Mouse (Mus musculus) kidney, embryonic 14.5 days (tissue): ENCODE results near the gene Id2. TPM values are rescaled to one million over a fixed set of nuclear protein-coding genes. Genes with fewer than 3 reads are reported as not detected.
A peak's percentile ranks its signal among the peaks of the same experiment; 100 is the strongest.

Experiments used
- ATAC-seq: fragments of 200-750 bp; cut with Nextera tagmentation; 2 replicates; pipeline ENCODE4 v1.8.0; 2017; ENCODE audit warnings: moderate number of reproducible peaks, mild to moderate bottlenecking, moderate TSS enrichment, moderate library complexity; ENCODE audit not compliant: low FRiP score, low TSS enrichment
- H3K27ac ChIP-seq: fragments of 300-500 bp; sonication (generic); 2 replicates; pipeline ENCODE4 v1.5.1; 2014; ENCODE audit warnings: low read depth, mild to moderate bottlenecking, low read length, moderate library complexity, mixed read lengths
- H3K27me3 ChIP-seq: fragments of 300-500 bp; sonication (generic); 2 replicates; pipeline ENCODE4 v1.6.1; 2014; ENCODE audit warnings: mild to moderate bottlenecking, low read length; ENCODE audit not compliant: control insufficient read depth, insufficient read depth
- H3K36me3 ChIP-seq: fragments of 300-500 bp; sonication (generic); 2 replicates; pipeline ENCODE4 v1.6.1; 2014; ENCODE audit warnings: low read length, mixed read lengths; ENCODE audit not compliant: control insufficient read depth, insufficient read depth
- H3K4me1 ChIP-seq: fragments of 300-500 bp; sonication (generic); 2 replicates; pipeline ENCODE4 v1.6.1; 2014; ENCODE audit warnings: low read length, mixed read lengths; ENCODE audit not compliant: control insufficient read depth, insufficient read depth
- H3K4me2 ChIP-seq: fragments of 300-500 bp; sonication (generic); replicated peaks from 2 replicates; pipeline ENCODE4 v1.6.1; 2014; ENCODE audit warnings: low read depth, mild to moderate bottlenecking, low read length
- H3K4me3 ChIP-seq: fragments of 300-500 bp; sonication (generic); 2 replicates; pipeline ENCODE4 v1.5.1; 2014; ENCODE audit warnings: mild to moderate bottlenecking, low read length
- H3K9ac ChIP-seq: fragments of 300-500 bp; sonication (generic); 2 replicates; pipeline ENCODE4 v1.6.1; 2014; ENCODE audit warnings: low read depth, mild to moderate bottlenecking, low read length, moderate library complexity
- H3K9me3 ChIP-seq: fragments of 300-500 bp; sonication (generic); 2 replicates; pipeline ENCODE4 v1.6.1; 2016; ENCODE audit warnings: low read length; ENCODE audit not compliant: control insufficient read depth
- WGBS: fragments of 180-500 bp; shearing (Covaris S2); extraction: QIAGEN DNeasy Blood & Tissue Kit; methylation state at CpG from one replicate; pipeline ENCODE4 v1.1.7; 2014; 5-methylcytosine and 5-hydroxymethylcytosine counted together
- polyA plus RNA-seq: library from polyadenylated mRNA; unstranded; fragments of >200 nt; fragmentation: Nextera tagmentation; extraction: Ambion mirVana; gene quantifications from 2 replicates; pipeline ENCODE4 v1.2.1, GENCODE M21; 2014

Id2 gene
- polyA plus RNA-seq, 1 experiment from 2014 or later: 577 TPM

- no peaks in the 10 kb centered on the region for H3K27me3 ChIP-seq
- no peak overlapping the region for H3K4me2 ChIP-seq
- H3K27ac ChIP-seq: peak overlapping the region; percentile 51; the same call in 1 of the 2 replicates
- no peak for ATAC-seq
- WGBS: 47% methylated on average over 4 of the region's 4 CpGs
- H3K36me3 ChIP-seq: no peaks in the 10 kb centered on the region
- no peaks in the 10 kb centered on the region for H3K9me3 ChIP-seq
- H3K4me3 ChIP-seq: no peak overlapping the region
- H3K4me1 ChIP-seq: peaks cover 59% of the 10 kb centered on the region
- H3K9ac ChIP-seq: no peak overlapping the region
Measured at GRCm38 (mm10) chr12:25127629-25128028, 30.7 kb upstream of the Id2 start.

- Histone ChIP-seq H3K27ac (0 out of 2 replicates have a peak overlapping the region, but pooled peaks have one; percentile 3), H3K9ac (no peak overlapping the region), H3K4me1 (peaks cover 50% of the 10 kb centered on the region), H3K27me3 (no peaks in the 10 kb centered on the region), H3K36me3 (no peaks in the 10 kb centered on the region), H3K4me3 (no peak overlapping the region), H3K4me2 (no peak overlapping the region), H3K9me3 (no peaks in the 10 kb centered on the region)
- no peak for ATAC-seq
- WGBS: 59% methylated on average over 5 of the region's 5 CpGs
Measured at GRCm38 (mm10) chr12:25126228-25126627, 29.3 kb upstream of the Id2 start.

- 53% methylated on average over 16 of the region's 16 CpGs for WGBS
- H3K27ac ChIP-seq: no peak overlapping the region
- H3K9me3 ChIP-seq: no peaks in the 10 kb centered on the region
- H3K27me3 ChIP-seq: no peaks in the 10 kb centered on the region
- H3K36me3 ChIP-seq: no peaks in the 10 kb centered on the region
- ATAC-seq: no peak
- peaks cover 50% of the 10 kb centered on the region for H3K4me1 ChIP-seq
- no peak overlapping the region for H3K9ac ChIP-seq
- no peak overlapping the region for H3K4me2 ChIP-seq
- no peak overlapping the region for H3K4me3 ChIP-seq
Measured at GRCm38 (mm10) chr12:25125239-25125776, 28.4 kb upstream of the Id2 start.

- Histone ChIP-seq H3K4me3 (no peak overlapping the region), H3K9ac (no peak overlapping the region), H3K4me2 (no peak overlapping the region), H3K36me3 (no peaks in the 10 kb centered on the region), H3K4me1 (peaks cover 45% of the 10 kb centered on the region), H3K27me3 (no peaks in the 10 kb centered on the region), H3K9me3 (no peaks in the 10 kb centered on the region), H3K27ac (no peak overlapping the region)
- WGBS: 19% methylated on average over 19 of the region's 19 CpGs
- ATAC-seq: no peak; the same call in 1 of the 2 replicates
Measured at GRCm38 (mm10) chr12:25124431-25125238, 27.7 kb upstream of the Id2 start.

GRCm38 (mm10) chr12:25120753-25121152 is 23.8 kb upstream of the Id2 start:
- H3K4me2 ChIP-seq: no peak overlapping the region
- no peaks in the 10 kb centered on the region for H3K36me3 ChIP-seq
- H3K27me3 ChIP-seq: no peaks in the 10 kb centered on the region
- 96% methylated on average over 4 of the region's 4 CpGs for WGBS
- no peak overlapping the region for H3K27ac ChIP-seq
- no peak overlapping the region for H3K4me3 ChIP-seq
- H3K9ac ChIP-seq: no peak overlapping the region
- ATAC-seq: no peak
- H3K4me1 ChIP-seq: peaks cover 18% of the 10 kb centered on the region
- H3K9me3 ChIP-seq: no peaks in the 10 kb centered on the region

GRCm38 (mm10) chr12:25119278-25119677 is 22.3 kb upstream of the Id2 start:
- Histone ChIP-seq H3K9ac (no peak overlapping the region), H3K27ac (peak overlapping the region; percentile 51; the same call in 1 of the 2 replicates), H3K4me2 (no peak overlapping the region), H3K36me3 (no peaks in the 10 kb centered on the region), H3K4me3 (no peak overlapping the region), H3K4me1 (peaks cover 4% of the 10 kb centered on the region), H3K27me3 (no peaks in the 10 kb centered on the region), H3K9me3 (no peaks in the 10 kb centered on the region)
- peak; percentile 48; the same call in 1 of the 2 replicates for ATAC-seq
- WGBS: 38% methylated on average over 15 of the region's 15 CpGs

- WGBS: 71% methylated on average over 4 of the region's 4 CpGs
- Histone ChIP-seq H3K9me3 (no peaks in the 10 kb centered on the region), H3K4me2 (no peak overlapping the region), H3K27ac (no peak overlapping the region), H3K4me1 (no peaks in the 10 kb centered on the region), H3K27me3 (no peaks in the 10 kb centered on the region), H3K4me3 (no peak overlapping the region), H3K9ac (no peak overlapping the region), H3K36me3 (no peaks in the 10 kb centered on the region)
- ATAC-seq: no peak
Measured at GRCm38 (mm10) chr12:25117856-25118511, 21.0 kb upstream of the Id2 start.

- Histone ChIP-seq H3K27ac (no peak overlapping the region), H3K4me3 (no peak overlapping the region), H3K27me3 (no peaks in the 10 kb centered on the region), H3K9ac (no peak overlapping the region), H3K9me3 (no peaks in the 10 kb centered on the region), H3K4me2 (no peak overlapping the region), H3K4me1 (no peaks in the 10 kb centered on the region), H3K36me3 (no peaks in the 10 kb centered on the region)
- no peak for ATAC-seq
- WGBS: 89% methylated on average over 2 of the region's 2 CpGs
Measured at GRCm38 (mm10) chr12:25116126-25116525, 19.2 kb upstream of the Id2 start.

GRCm38 (mm10) chr12:25114426-25114825 is 17.5 kb upstream of the Id2 start:
- Histone ChIP-seq H3K27me3 (no peaks in the 10 kb centered on the region), H3K9ac (no peak overlapping the region), H3K27ac (no peak overlapping the region), H3K4me2 (no peak overlapping the region), H3K36me3 (no peaks in the 10 kb centered on the region), H3K4me3 (no peak overlapping the region), H3K9me3 (no peaks in the 10 kb centered on the region), H3K4me1 (0 out of 2 replicates have a peak, but pooled peaks cover 3% of the 10 kb centered on the region)
- no peak for ATAC-seq
- 82% methylated on average over 1 of the region's 1 CpGs for WGBS
